In the genomic region with DNA sequence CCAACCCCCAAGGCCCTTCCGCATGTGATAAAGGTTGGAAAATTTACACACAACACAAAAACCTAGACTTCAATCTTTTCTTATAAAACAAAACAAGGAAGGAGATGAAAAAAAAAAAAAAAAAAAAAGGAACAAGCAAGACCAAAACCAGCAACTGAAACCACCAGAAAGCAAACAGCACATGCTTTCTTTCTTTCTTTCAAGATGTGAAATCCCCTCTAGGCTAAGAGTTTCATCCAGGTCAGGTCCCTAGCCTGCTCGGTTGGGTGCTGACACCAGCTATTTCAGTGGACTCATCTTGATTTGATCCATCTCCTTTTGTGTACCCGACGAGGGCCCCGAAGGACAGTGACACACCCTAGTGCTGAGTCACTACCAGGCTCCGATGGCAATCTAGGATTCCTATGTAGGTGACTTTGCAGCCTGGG, we compare ENCODE assay signal across 7 mouse cellular contexts. TPM values are rescaled to one million over a fixed set of nuclear protein-coding genes. Genes with fewer than 3 reads are reported as not detected.
DNase-seq lines count a peak whose midpoint lies in the region; ATAC-seq lines count a peak whose summit lies in the region.

No protein-coding gene starts in this region.

- H3K4me3 ChIP-seq in forebrain, embryonic 16.5 days (replicated peaks; ENCODE audit: low read length), result no peak overlapping the region
- no peak overlapping the region for H3K4me3 ChIP-seq in hindbrain, embryonic 14.5 days (replicated peaks; ENCODE audit: low read length)

- H3K4me2 ChIP-seq in forebrain, embryonic 16.5 days (ENCODE audit: low read length), result no peak overlapping the region
- H3K4me2 ChIP-seq in hindbrain, embryonic 14.5 days (replicated peaks), result no peak overlapping the region

- ATAC-seq in inflammation-experienced regulatory T-cells, adult 6 months, result peak; percentile 49
- no peak for ATAC-seq in forebrain, embryonic 16.5 days
- ATAC-seq in hindbrain, embryonic 14.5 days (ENCODE audit: low FRiP score), result no peak

- H3K36me3 ChIP-seq in forebrain, embryonic 16.5 days (ENCODE audit: control insufficient read depth, insufficient read depth), result no peaks in the 10 kb centered on the region
- H3K36me3 ChIP-seq in hindbrain, embryonic 14.5 days (replicated peaks; ENCODE audit: control insufficient read depth, insufficient read depth), result no peaks in the 10 kb centered on the region

- H3K4me1 ChIP-seq in forebrain, embryonic 16.5 days (replicated peaks; ENCODE audit: control insufficient read depth, insufficient read depth, low read length), result peaks cover 4% of the 10 kb centered on the region; the same call in 1 of the 2 replicates
- H3K4me1 ChIP-seq in hindbrain, embryonic 14.5 days (replicated peaks; ENCODE audit: control insufficient read depth, insufficient read depth, low read length), result peaks cover 13% of the 10 kb centered on the region; the same call in 1 of the 2 replicates

- H3K9me3 ChIP-seq in forebrain, embryonic 16.5 days (ENCODE audit: control insufficient read depth, low read length), result no peaks in the 10 kb centered on the region
- H3K9me3 ChIP-seq in hindbrain, embryonic 14.5 days (ENCODE audit: control insufficient read depth, low read length), result no peaks in the 10 kb centered on the region

- no peak overlapping the region for H3K9ac ChIP-seq in forebrain, embryonic 16.5 days (replicated peaks; ENCODE audit: low read depth, low read length)
- no peak overlapping the region for H3K9ac ChIP-seq in hindbrain, embryonic 14.5 days

- H3K27me3 ChIP-seq in forebrain, embryonic 16.5 days (replicated peaks; ENCODE audit: control insufficient read depth, insufficient read depth, low read length), result no peaks in the 10 kb centered on the region
- no peaks in the 10 kb centered on the region for H3K27me3 ChIP-seq in hindbrain, embryonic 14.5 days (ENCODE audit: control insufficient read depth, insufficient read depth, low read length)

- H3K27ac ChIP-seq in forebrain, embryonic 16.5 days (ENCODE audit: low read length), result no peak overlapping the region
- no peak overlapping the region for H3K27ac ChIP-seq in hindbrain, embryonic 14.5 days

- WGBS in forebrain, embryonic 16.5 days, result 75% methylated on average over 6 of the region's 6 CpGs
- 53% methylated on average over 6 of the region's 6 CpGs for WGBS in hindbrain, embryonic 14.5 days

- peak; percentile 18 for DNase-seq in thymus, postnatal 4 days
- no peak for DNase-seq in thymus, adult 18-20 months
- peak; percentile 56 for DNase-seq in adrenal gland, postnatal 10 days
- peak; percentile 19 to 40 for DNase-seq in spleen, postnatal 10 days (ENCODE audit: low spot score in 2 of 2)
- no peak for DNase-seq in hindbrain, embryonic 14.5 days (ENCODE audit: low spot score)

RNA-seq across cellular contexts. Expression of a gene that starts 29.2 kb away (rescaled TPM):
- 10 to 100 TPM; 25.8 to 31.5 TPM for total RNA-seq in adrenal gland, postnatal 10 days (2021)
- polyA plus RNA-seq in inflammation-experienced regulatory T-cells, adult 6 months (2017; shearing (Covaris generic)), result 10 to 100 TPM; 28.4 to 78.0 (median 56.4) TPM
- 14.4 and 14.7 TPM in 2 replicates for polyA plus RNA-seq in forebrain, embryonic 16.5 days (2015; fragmentation: Nextera tagmentation; extraction: Ambion mirVana)
- 17.4 and 21.0 TPM in 2 replicates for polyA plus RNA-seq in hindbrain, embryonic 14.5 days (2014; fragmentation: Nextera tagmentation; extraction: Ambion mirVana)

Comparison
In these comparisons a context has a peak if more than half of its experiments do, and no peak if none do; other contexts are left out.
1. DNase-seq: peak in thymus, postnatal 4 days (single experiment), adrenal gland, postnatal 10 days (single experiment) and spleen, postnatal 10 days (2 of 2); none in thymus, adult 18-20 months (0 of 2) and hindbrain, embryonic 14.5 days (single experiment).